In genomic region chr5:130192356-130192944, GRCm38 (mm10) we compare ENCODE assay signal across 21 mouse cellular contexts. TPM values are rescaled to one million over a fixed set of nuclear protein-coding genes. Genes with fewer than 3 reads are reported as not detected.
A peak's percentile ranks its signal among the peaks of the same experiment; 100 is the strongest.
DNase-seq lines count a peak whose midpoint lies in the region; ATAC-seq and TF ChIP-seq lines count a peak whose summit lies in the region.
"Had no signal": no experiment of that assay in that cellular context is flagged by ENCODE, and none has a peak within 500 bp of the region (broad histone marks: within the 10 kb centered on the region; RNA-seq: fewer than 3 reads in every experiment).

No protein-coding gene starts in this region.

- H3K4me2 ChIP-seq in heart, embryonic 15.5 days, result no peak overlapping the region
- H3K4me2 ChIP-seq in liver, embryonic 12.5 days, result no peak overlapping the region
- no peak overlapping the region for H3K4me2 ChIP-seq in lung, embryonic 15.5 days
- H3K4me2 ChIP-seq in stomach, embryonic 14.5 days (replicated peaks; ENCODE audit: low read depth, low read length), result no peak overlapping the region
- no peak overlapping the region for H3K4me2 ChIP-seq in midbrain, embryonic 14.5 days (ENCODE audit: low read length)
- H3K4me2 ChIP-seq: embryonic facial prominence, embryonic 13.5 days; heart, embryonic 11.5 days; hindbrain, embryonic 14.5 days; intestine, embryonic 15.5 days; liver, embryonic 13.5 days had no signal

- H3K9me3 ChIP-seq in heart, embryonic 15.5 days (replicated peaks), result no peaks in the 10 kb centered on the region
- H3K9me3 ChIP-seq in liver, embryonic 12.5 days (replicated peaks), result no peaks in the 10 kb centered on the region
- no peaks in the 10 kb centered on the region for H3K9me3 ChIP-seq in lung, embryonic 15.5 days
- no peaks in the 10 kb centered on the region for H3K9me3 ChIP-seq in stomach, embryonic 14.5 days (ENCODE audit: control insufficient read depth, low read depth, low read length)
- H3K9me3 ChIP-seq in midbrain, embryonic 14.5 days (ENCODE audit: control insufficient read depth, low read length), result no peaks in the 10 kb centered on the region
- H3K9me3 ChIP-seq: embryonic facial prominence, embryonic 13.5 days; intestine, embryonic 15.5 days; liver, embryonic 13.5 days; megakaryocyte, embryonic 14.5 days had no signal

- no peak overlapping the region for H3K4me3 ChIP-seq in heart, embryonic 15.5 days
- H3K4me3 ChIP-seq in liver, adult 2 months (ENCODE audit: insufficient read depth, low read depth, low read length), result no peak overlapping the region
- no peak overlapping the region for H3K4me3 ChIP-seq in liver, embryonic 12.5 days
- H3K4me3 ChIP-seq in lung, embryonic 15.5 days, result no peak overlapping the region
- no peak overlapping the region for H3K4me3 ChIP-seq in stomach, embryonic 14.5 days (ENCODE audit: low read depth, low read length)
- H3K4me3 ChIP-seq in midbrain, embryonic 14.5 days (replicated peaks; ENCODE audit: low read depth, low read length), result no peak overlapping the region
- H3K4me3 ChIP-seq: embryonic facial prominence, embryonic 13.5 days; intestine, embryonic 15.5 days; liver, embryonic 13.5 days; megakaryocyte, embryonic 14.5 days had no signal

- H3K27me3 ChIP-seq in heart, embryonic 15.5 days, result no peaks in the 10 kb centered on the region
- no peaks in the 10 kb centered on the region for H3K27me3 ChIP-seq in liver, adult 2 months (ENCODE audit: control insufficient read depth, insufficient read depth, low read length)
- H3K27me3 ChIP-seq in liver, embryonic 12.5 days (replicated peaks), result no peaks in the 10 kb centered on the region
- H3K27me3 ChIP-seq in lung, embryonic 15.5 days, result no peaks in the 10 kb centered on the region
- H3K27me3 ChIP-seq in stomach, embryonic 14.5 days (ENCODE audit: control insufficient read depth, insufficient read depth, low read length), result no peaks in the 10 kb centered on the region
- H3K27me3 ChIP-seq in midbrain, embryonic 14.5 days (ENCODE audit: control insufficient read depth, insufficient read depth, low read length), result no peaks in the 10 kb centered on the region
- H3K27me3 ChIP-seq: embryonic facial prominence, embryonic 13.5 days; intestine, embryonic 15.5 days; liver, embryonic 13.5 days; megakaryocyte, embryonic 14.5 days; Patski had no signal

- no peak for TF ChIP-seq POLR2A in liver, adult 2 months (IDR thresholded peaks at IDR 0.05; ENCODE audit: extremely low read depth, insufficient read depth, low read length)

- peaks cover 22% of the 10 kb centered on the region for H3K36me3 ChIP-seq in heart, embryonic 15.5 days
- H3K36me3 ChIP-seq in liver, adult 2 months (ENCODE audit: control insufficient read depth, insufficient read depth, low read length), result peaks cover 35% of the 10 kb centered on the region
- H3K36me3 ChIP-seq in liver, embryonic 12.5 days, result peaks cover 97% of the 10 kb centered on the region
- peaks cover 43% of the 10 kb centered on the region for H3K36me3 ChIP-seq in lung, embryonic 15.5 days
- H3K36me3 ChIP-seq in stomach, embryonic 14.5 days (ENCODE audit: control insufficient read depth, insufficient read depth, low read length), result peaks cover 31% of the 10 kb centered on the region
- peaks cover 72% of the 10 kb centered on the region for H3K36me3 ChIP-seq in midbrain, embryonic 14.5 days (ENCODE audit: control insufficient read depth, insufficient read depth, low read length)

- ATAC-seq in heart, embryonic 15.5 days (replicated peaks; ENCODE audit: insufficient number of reproducible peaks, insufficient read depth, low FRiP score, low read depth), result 0 out of 2 replicates have a peak, but pooled peaks have one; percentile 18
- ATAC-seq in liver, embryonic 12.5 days, result no peak
- ATAC-seq in lung, embryonic 15.5 days (ENCODE audit: borderline replicate concordance, extremely low read depth, low FRiP score, low TSS enrichment), result peak; percentile 73
- peak; percentile 70 for ATAC-seq in stomach, embryonic 14.5 days (ENCODE audit: insufficient number of reproducible peaks, insufficient read depth, low FRiP score, low read depth)
- no peak for ATAC-seq in midbrain, embryonic 14.5 days (ENCODE audit: low FRiP score, low TSS enrichment)
- ATAC-seq: intestine, embryonic 15.5 days; midbrain, embryonic 16.5 days; Patski had no signal

- H3K79me2 ChIP-seq in liver, adult 2 months (ENCODE audit: control insufficient read depth, insufficient read depth, low read length), result peaks cover 10% of the 10 kb centered on the region; the same call in 1 of the 2 replicates

- TF ChIP-seq CTCF in liver, adult 2 months (IDR thresholded peaks at IDR 0.05; ENCODE audit: low read depth, low read length), result no peak

- DNase-seq in heart, adult 8-10 months (ENCODE audit: low spot score), result no peak
- DNase-seq in liver, adult 2 months (ENCODE audit: extremely low read depth, low read depth, low spot score), result peak; percentile 72
- DNase-seq in midbrain, embryonic 14.5 days, result no peak
- DNase-seq in spleen, adult 18-20 months, result no peak
- DNase-seq: adrenal gland, postnatal 25 days; cerebellum, adult 8-10 months; gastrocnemius, postnatal 10 days; left cerebral cortex, postnatal 4 days; liver, embryonic 13.5 days; thymus, postnatal 4 days had no signal

- 45% methylated on average over 2 of the region's 2 CpGs for WGBS in heart, embryonic 15.5 days
- 7% methylated on average over 2 of the region's 2 CpGs for WGBS in liver, adult 2 months
- 59% methylated on average over 2 of the region's 2 CpGs for WGBS in liver, embryonic 12.5 days (ENCODE audit: insufficient replicate concordance)
- 34% methylated on average over 2 of the region's 2 CpGs for WGBS in lung, embryonic 15.5 days
- WGBS in stomach, embryonic 14.5 days, result 45% methylated on average over 2 of the region's 2 CpGs
- 85% methylated on average over 2 of the region's 2 CpGs for WGBS in midbrain, embryonic 14.5 days

- H3K9ac ChIP-seq in heart, embryonic 15.5 days, result no peak overlapping the region
- no peak overlapping the region for H3K9ac ChIP-seq in liver, adult 2 months (ENCODE audit: low read depth, low read length)
- H3K9ac ChIP-seq in liver, embryonic 12.5 days, result no peak overlapping the region
- H3K9ac ChIP-seq in lung, embryonic 15.5 days, result no peak overlapping the region
- no peak overlapping the region for H3K9ac ChIP-seq in stomach, embryonic 14.5 days (replicated peaks; ENCODE audit: low read depth, low read length)
- H3K9ac ChIP-seq in midbrain, embryonic 14.5 days (replicated peaks; ENCODE audit: low read length), result no peak overlapping the region
- H3K9ac ChIP-seq: embryonic facial prominence, embryonic 13.5 days; hindbrain, embryonic 14.5 days; intestine, embryonic 15.5 days; liver, embryonic 13.5 days had no signal

- H3K4me1 ChIP-seq in heart, embryonic 15.5 days (replicated peaks), result peaks cover 22% of the 10 kb centered on the region
- peaks cover 37% of the 10 kb centered on the region for H3K4me1 ChIP-seq in liver, adult 2 months (ENCODE audit: control insufficient read depth, insufficient read depth, low read length)
- H3K4me1 ChIP-seq in liver, embryonic 12.5 days, result peaks cover 18% of the 10 kb centered on the region
- H3K4me1 ChIP-seq in lung, embryonic 15.5 days, result peaks cover 7% of the 10 kb centered on the region
- 0 out of 2 replicates have a peak, but pooled peaks cover 4% of the 10 kb centered on the region for H3K4me1 ChIP-seq in stomach, embryonic 14.5 days (ENCODE audit: control insufficient read depth, insufficient read depth, low read length)
- H3K4me1 ChIP-seq in midbrain, embryonic 14.5 days (ENCODE audit: control insufficient read depth, insufficient read depth, low read length), result no peaks in the 10 kb centered on the region
- H3K4me1 ChIP-seq: embryonic facial prominence, embryonic 13.5 days; intestine, embryonic 15.5 days had no signal

- H3K27ac ChIP-seq in heart, embryonic 15.5 days, result peak overlapping the region; percentile 59
- peak overlapping the region; percentile 78 for H3K27ac ChIP-seq in liver, adult 2 months (replicated peaks; ENCODE audit: insufficient read depth, low read depth, low read length)
- H3K27ac ChIP-seq in liver, embryonic 12.5 days, result no peak overlapping the region
- peak overlapping the region; percentile 86 for H3K27ac ChIP-seq in lung, embryonic 15.5 days
- peak overlapping the region; percentile 29; the same call in 1 of the 2 replicates for H3K27ac ChIP-seq in stomach, embryonic 14.5 days (ENCODE audit: low read length)
- H3K27ac ChIP-seq in midbrain, embryonic 14.5 days (replicated peaks; ENCODE audit: low read depth, low read length), result no peak overlapping the region
- H3K27ac ChIP-seq: embryonic facial prominence, embryonic 13.5 days; hindbrain, embryonic 14.5 days; intestine, embryonic 15.5 days; liver, embryonic 13.5 days had no signal

RNA-seq across cellular contexts. Expression of gene Rabgef1, which starts 20.9 kb away (rescaled TPM):
- polyA plus RNA-seq in heart, embryonic 15.5 days (2015; fragmentation: Nextera tagmentation; extraction: Ambion mirVana), result 19.3 and 19.9 TPM in 2 replicates
- total RNA-seq in heart, adult 8-10 months (2022), result 10 to 100 TPM; 20.6 to 24.3 (median 22.0) TPM
- 11.4 and 13.1 TPM in 2 replicates for total RNA-seq in liver, adult 2 months (2014; rRNA removed)
- polyA plus RNA-seq in liver, adult 2 months (2012; rRNA removed), result 8.3 and 11.8 TPM in 2 replicates
- polyA plus RNA-seq in liver, embryonic 12.5 days (2016; fragmentation: Nextera tagmentation; extraction: Ambion mirVana), result 31.9 and 34.5 TPM in 2 replicates
- polyA plus RNA-seq in lung, embryonic 15.5 days (2015; fragmentation: Nextera tagmentation; extraction: Ambion mirVana), result 27.1 and 27.7 TPM in 2 replicates
- 25.7 and 27.9 TPM in 2 replicates for polyA plus RNA-seq in stomach, embryonic 14.5 days (2014; fragmentation: Nextera tagmentation; extraction: Ambion mirVana)
- 38.9 and 40.3 TPM in 2 replicates for polyA plus RNA-seq in midbrain, embryonic 14.5 days (2014; fragmentation: Nextera tagmentation; extraction: Ambion mirVana)

RNA-seq across cellular contexts. Expression of gene Tmem248, which starts 24.4 kb away (rescaled TPM):
- 23.0 and 24.2 TPM in 2 replicates for polyA plus RNA-seq in heart, embryonic 15.5 days (2015; fragmentation: Nextera tagmentation; extraction: Ambion mirVana)
- total RNA-seq in heart, adult 8-10 months (2022), result 10 to 100 TPM; 38.1 to 48.4 (median 46.1) TPM
- 19.8 and 26.6 TPM in 2 replicates for total RNA-seq in liver, adult 2 months (2014; rRNA removed)
- 28.9 and 34.3 TPM in 2 replicates for polyA plus RNA-seq in liver, adult 2 months (2012; rRNA removed)
- polyA plus RNA-seq in liver, embryonic 12.5 days (2016; fragmentation: Nextera tagmentation; extraction: Ambion mirVana), result 45.4 and 46.4 TPM in 2 replicates
- polyA plus RNA-seq in lung, embryonic 15.5 days (2015; fragmentation: Nextera tagmentation; extraction: Ambion mirVana), result 33.6 and 39.6 TPM in 2 replicates
- polyA plus RNA-seq in stomach, embryonic 14.5 days (2014; fragmentation: Nextera tagmentation; extraction: Ambion mirVana), result 33.7 and 36.7 TPM in 2 replicates
- 29.5 and 33.2 TPM in 2 replicates for polyA plus RNA-seq in midbrain, embryonic 14.5 days (2014; fragmentation: Nextera tagmentation; extraction: Ambion mirVana)

RNA-seq across cellular contexts. Expression of gene Kctd7, which starts 47.8 kb away (rescaled TPM):
- 4.1 and 5.8 TPM in 2 replicates for polyA plus RNA-seq in heart, embryonic 15.5 days (2015; fragmentation: Nextera tagmentation; extraction: Ambion mirVana)
- total RNA-seq in heart, adult 8-10 months (2022), result 1 to 10 TPM; 2.1 to 3.6 (median 3.1) TPM
- 2.0 and 2.8 TPM in 2 replicates for total RNA-seq in liver, adult 2 months (2014; rRNA removed)
- 3.6 and 4.0 TPM in 2 replicates for polyA plus RNA-seq in liver, adult 2 months (2012; rRNA removed)
- polyA plus RNA-seq in liver, embryonic 12.5 days (2016; fragmentation: Nextera tagmentation; extraction: Ambion mirVana), result 7.8 and 8.0 TPM in 2 replicates
- polyA plus RNA-seq in lung, embryonic 15.5 days (2015; fragmentation: Nextera tagmentation; extraction: Ambion mirVana), result 5.8 and 6.5 TPM in 2 replicates
- 5.0 and 5.1 TPM in 2 replicates for polyA plus RNA-seq in stomach, embryonic 14.5 days (2014; fragmentation: Nextera tagmentation; extraction: Ambion mirVana)
- polyA plus RNA-seq in midbrain, embryonic 14.5 days (2014; fragmentation: Nextera tagmentation; extraction: Ambion mirVana), result 14.8 and 15.5 TPM in 2 replicates

Comparison
In these comparisons a context has a peak if more than half of its experiments do, and no peak if none do; other contexts are left out.
1. H3K27ac ChIP-seq: peak in heart, embryonic 15.5 days (single experiment), liver, adult 2 months (single experiment), lung, embryonic 15.5 days (single experiment) and stomach, embryonic 14.5 days (single experiment); none in liver, embryonic 12.5 days (single experiment) and midbrain, embryonic 14.5 days (single experiment).
2. ATAC-seq: peak in heart, embryonic 15.5 days (single experiment), lung, embryonic 15.5 days (single experiment) and stomach, embryonic 14.5 days (single experiment); none in liver, embryonic 12.5 days (single experiment) and midbrain, embryonic 14.5 days (single experiment).